Mouse (Mus musculus) hindbrain, embryonic 11.5 days (tissue): ENCODE measurements around the gene Wdr19. TPM values are rescaled to one million over a fixed set of nuclear protein-coding genes. Genes with fewer than 3 reads are reported as not detected.

ENCODE experiments used
- ATAC-seq: fragments of 200-750 bp; cut with Nextera tagmentation; 2 replicates; pipeline ENCODE4 v1.8.0; 2017; ENCODE audit warnings: mild to moderate bottlenecking, moderate TSS enrichment, moderate library complexity; ENCODE audit not compliant: low FRiP score
- DNase-seq: peaks from one replicate; pipeline ENCODE4 v3.0.0-alpha.2; 2015; ENCODE audit warnings: low spot score
- H3K27ac ChIP-seq: fragments of 300-500 bp; sonication (generic); 2 replicates; pipeline ENCODE4 v1.5.1; 2014; ENCODE audit warnings: mild to moderate bottlenecking, low read depth, low read length
- H3K27me3 ChIP-seq: fragments of 300-500 bp; sonication (generic); 2 replicates; pipeline ENCODE4 v1.6.1; 2014; ENCODE audit warnings: mild to moderate bottlenecking, low read length, moderate library complexity, mixed read lengths; ENCODE audit not compliant: control insufficient read depth, insufficient read depth
- H3K36me3 ChIP-seq: fragments of 300-500 bp; sonication (generic); 2 replicates; pipeline ENCODE4 v1.6.1; 2014; ENCODE audit warnings: mild to moderate bottlenecking, low read length, moderate library complexity, mixed read lengths; ENCODE audit not compliant: control insufficient read depth, insufficient read depth
- H3K4me1 ChIP-seq: fragments of 300-500 bp; sonication (generic); replicated peaks from 2 replicates; pipeline ENCODE4 v1.6.1; 2014; ENCODE audit warnings: low read length, mixed read lengths; ENCODE audit not compliant: control insufficient read depth, insufficient read depth
- H3K4me2 ChIP-seq: fragments of 300-500 bp; sonication (generic); replicated peaks from 2 replicates; pipeline ENCODE4 v1.6.1; 2014; ENCODE audit warnings: mild to moderate bottlenecking, low read depth, low read length
- H3K4me3 ChIP-seq: fragments of 300-500 bp; sonication (generic); 2 replicates; pipeline ENCODE4 v1.5.1; 2014; ENCODE audit warnings: low read depth, low read length
- H3K9ac ChIP-seq: fragments of 300-500 bp; sonication (generic); 2 replicates; pipeline ENCODE4 v1.6.1; 2014; ENCODE audit warnings: low read depth, low read length
- H3K9me3 ChIP-seq: fragments of 300-500 bp; sonication (generic); 2 replicates; pipeline ENCODE4 v1.6.1; 2016; ENCODE audit warnings: low read length; ENCODE audit not compliant: control insufficient read depth
- WGBS: fragments of 180-500 bp; shearing (Covaris S2); extraction: QIAGEN DNeasy Blood & Tissue Kit; methylation state at CpG from one replicate; pipeline ENCODE4 v1.1.7; 2014; 5-methylcytosine and 5-hydroxymethylcytosine counted together
- polyA plus RNA-seq: library from polyadenylated mRNA; unstranded; fragments of >200 nt; fragmentation: Nextera tagmentation; extraction: Ambion mirVana; gene quantifications from 2 replicates; pipeline ENCODE4 v1.2.1, GENCODE M21; 2014

The Wdr19 gene
- polyA plus RNA-seq, 1 experiment from 2014 or later: 13.9 TPM

DNA sequence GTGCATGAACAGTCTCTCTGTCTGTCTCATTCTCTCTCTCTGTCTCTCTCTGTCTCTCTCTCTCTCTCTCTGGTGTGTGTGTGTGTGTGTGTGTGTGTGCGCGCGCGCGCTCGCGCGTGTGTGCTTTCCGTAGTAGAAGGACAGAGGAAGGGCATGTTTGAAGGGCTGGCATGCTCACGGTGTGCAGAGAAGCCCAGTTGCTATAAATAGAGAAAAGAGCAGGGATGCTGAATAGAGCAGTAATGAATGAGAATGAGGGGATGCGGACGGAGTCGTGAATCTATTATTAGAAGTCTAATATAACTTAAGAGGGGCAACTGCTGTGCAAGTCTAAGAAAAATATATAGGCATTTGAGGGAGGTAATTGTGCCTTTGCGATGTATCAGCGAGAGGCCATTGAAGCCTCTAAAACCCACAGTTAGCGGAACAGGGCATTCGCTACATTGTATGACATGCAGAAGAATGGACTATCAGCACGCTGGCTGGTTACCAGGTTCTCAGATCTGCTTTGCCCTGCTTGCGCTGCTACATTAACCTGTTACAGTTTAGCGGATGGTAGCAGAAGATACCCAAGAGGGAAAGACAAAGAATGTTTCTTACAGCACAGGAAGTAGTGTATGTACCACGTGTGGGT lies 18.2 kb upstream of the Wdr19 start:
- Histone ChIP-seq H3K9me3 (no peaks in the 10 kb centered on the region), H3K4me3 (no peak overlapping the region), H3K9ac (no peak overlapping the region), H3K36me3 (no peaks in the 10 kb centered on the region), H3K4me2 (no peak overlapping the region), H3K4me1 (no peaks in the 10 kb centered on the region), H3K27me3 (no peaks in the 10 kb centered on the region), H3K27ac (no peak overlapping the region)
- ATAC-seq (no peak), DNase-seq (no peak)
- WGBS: 85% methylated on average over 21 of the region's 21 CpGs

DNA sequence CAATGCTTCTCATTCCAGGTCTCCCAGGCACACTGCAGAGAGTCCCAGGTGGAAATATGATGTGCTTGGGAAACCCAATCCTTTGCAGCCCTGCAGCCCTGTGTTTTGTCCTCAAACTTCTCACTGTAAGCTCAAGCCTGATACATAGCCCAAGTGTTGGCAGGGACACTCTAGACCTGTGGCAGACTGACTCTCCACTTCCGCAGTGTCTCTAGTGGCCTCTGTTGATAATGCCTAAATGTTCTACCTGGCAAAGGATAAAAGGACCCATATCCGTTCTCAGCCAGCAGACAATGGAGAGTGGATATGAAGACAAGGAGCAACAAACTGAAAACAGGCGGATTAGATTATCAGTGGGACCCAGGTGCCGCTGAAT lies 17.7 kb upstream of the Wdr19 start:
- no peaks in the 10 kb centered on the region for H3K27me3 ChIP-seq
- DNase-seq (no peak), ATAC-seq (no peak)
- WGBS: 78% methylated on average over 4 of the region's 4 CpGs
- no peak overlapping the region for H3K27ac ChIP-seq
- no peaks in the 10 kb centered on the region for H3K4me1 ChIP-seq
- H3K9ac ChIP-seq: no peak overlapping the region
- H3K36me3 ChIP-seq: no peaks in the 10 kb centered on the region
- H3K4me3 ChIP-seq: no peak overlapping the region
- H3K9me3 ChIP-seq: no peaks in the 10 kb centered on the region
- H3K4me2 ChIP-seq: no peak overlapping the region

DNA sequence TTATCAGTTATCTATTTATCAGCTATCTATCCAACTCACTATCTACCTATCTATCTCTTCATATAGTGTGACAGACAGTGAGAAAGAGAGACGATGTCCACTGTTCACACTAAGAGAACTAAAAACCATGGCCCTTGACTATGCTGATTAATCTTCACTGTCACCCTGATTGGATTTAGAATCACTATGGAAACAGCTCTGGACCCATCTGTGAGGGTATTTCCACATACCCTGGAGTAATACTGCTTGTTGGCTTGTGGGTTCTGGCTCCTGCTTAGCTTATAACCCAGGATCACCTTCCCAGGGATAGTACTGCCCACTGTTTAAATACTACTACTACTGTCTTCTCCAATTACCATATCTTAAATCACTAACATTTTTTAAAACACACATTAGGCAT lies 17.2 kb upstream of the Wdr19 start:
- Histone ChIP-seq H3K4me3 (no peak overlapping the region), H3K27me3 (no peaks in the 10 kb centered on the region), H3K36me3 (no peaks in the 10 kb centered on the region), H3K4me2 (no peak overlapping the region), H3K27ac (no peak overlapping the region), H3K4me1 (no peaks in the 10 kb centered on the region), H3K9me3 (no peaks in the 10 kb centered on the region), H3K9ac (no peak overlapping the region)
- ATAC-seq (peak; percentile 45; the same call in 1 of the 2 replicates), DNase-seq (no peak)
- WGBS: 70% methylated on average over 1 of the region's 1 CpGs

DNA sequence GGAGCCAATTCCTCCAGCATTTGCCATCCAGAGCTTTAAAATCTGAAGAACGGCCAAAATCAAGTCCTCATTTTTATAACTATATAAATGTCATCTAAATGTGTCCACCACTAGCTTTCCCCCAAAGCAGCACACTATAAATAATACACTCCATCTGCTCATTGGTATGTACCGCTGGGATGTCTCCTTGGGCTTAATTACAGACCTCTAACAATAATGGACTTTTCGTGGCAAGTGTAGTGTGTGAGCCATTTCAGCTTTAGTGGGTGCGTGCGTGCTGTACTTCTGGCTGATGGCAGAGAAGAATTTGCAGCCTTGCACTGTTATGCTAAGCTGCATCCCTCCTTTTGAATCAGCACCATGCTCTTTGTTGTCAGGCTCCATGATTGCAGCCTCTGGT lies 7.9 kb upstream of the Wdr19 start:
- ATAC-seq: no peak
- DNase-seq: no peak
- Histone ChIP-seq H3K4me1 (no peaks in the 10 kb centered on the region), H3K36me3 (no peaks in the 10 kb centered on the region), H3K4me3 (no peak overlapping the region), H3K4me2 (no peak overlapping the region), H3K27ac (no peak overlapping the region), H3K9me3 (no peaks in the 10 kb centered on the region), H3K27me3 (no peaks in the 10 kb centered on the region), H3K9ac (no peak overlapping the region)
- WGBS: 89% methylated on average over 5 of the region's 5 CpGs

DNA sequence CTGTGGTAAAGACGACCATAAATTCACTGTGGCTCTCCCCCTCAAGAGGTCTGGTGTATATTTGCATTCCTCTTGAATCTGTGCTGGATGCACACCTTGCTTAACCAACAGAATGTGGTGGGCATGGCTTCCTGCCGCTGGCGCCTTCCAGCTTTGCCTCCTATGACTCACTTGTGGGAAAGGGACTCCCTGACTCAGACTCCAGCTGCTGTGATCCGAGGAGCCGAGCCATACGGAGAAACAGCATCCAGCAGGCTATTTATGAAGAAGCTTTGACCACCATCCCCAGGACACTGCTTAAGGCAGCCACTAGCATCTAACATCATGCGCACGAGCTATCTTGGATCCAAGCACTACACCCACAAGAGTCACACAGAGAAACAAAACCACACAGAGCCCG lies 5.1 kb upstream of the Wdr19 start:
- Histone ChIP-seq H3K9ac (no peak overlapping the region), H3K4me2 (no peak overlapping the region), H3K27me3 (no peaks in the 10 kb centered on the region), H3K4me1 (no peaks in the 10 kb centered on the region), H3K4me3 (no peak overlapping the region), H3K9me3 (no peaks in the 10 kb centered on the region), H3K36me3 (no peaks in the 10 kb centered on the region), H3K27ac (no peak overlapping the region)
- WGBS: 91% methylated on average over 9 of the region's 9 CpGs
- DNase-seq (no peak), ATAC-seq (no peak)

DNA sequence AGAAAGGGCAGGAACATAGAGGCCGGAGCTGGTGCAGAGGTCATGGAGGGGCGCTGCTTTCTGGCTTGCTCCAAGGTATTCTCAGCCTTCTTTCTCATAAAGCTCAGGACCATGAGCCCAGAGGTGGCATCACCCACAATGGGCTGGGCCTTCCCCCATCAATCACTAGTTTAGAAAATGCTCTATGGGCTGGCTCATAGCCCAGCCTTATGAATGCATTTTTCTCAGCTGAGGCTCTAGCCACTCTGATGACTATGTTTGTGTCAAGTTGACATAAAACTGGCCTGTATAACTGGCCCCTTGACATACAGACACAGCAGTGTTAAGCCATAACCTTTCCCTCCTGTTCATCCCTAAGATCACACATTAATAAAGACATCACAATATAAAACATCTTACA lies 5.2 kb downstream of the Wdr19 start:
- DNase-seq (no peak), ATAC-seq (no peak)
- H3K9ac ChIP-seq: no peak overlapping the region
- H3K27me3 ChIP-seq: no peaks in the 10 kb centered on the region
- no peak overlapping the region for H3K4me2 ChIP-seq
- H3K4me1 ChIP-seq: no peaks in the 10 kb centered on the region
- H3K36me3 ChIP-seq: no peaks in the 10 kb centered on the region
- H3K9me3 ChIP-seq: no peaks in the 10 kb centered on the region
- H3K4me3 ChIP-seq: no peak overlapping the region
- H3K27ac ChIP-seq: no peak overlapping the region
- WGBS: 91% methylated on average over 2 of the region's 2 CpGs

DNA sequence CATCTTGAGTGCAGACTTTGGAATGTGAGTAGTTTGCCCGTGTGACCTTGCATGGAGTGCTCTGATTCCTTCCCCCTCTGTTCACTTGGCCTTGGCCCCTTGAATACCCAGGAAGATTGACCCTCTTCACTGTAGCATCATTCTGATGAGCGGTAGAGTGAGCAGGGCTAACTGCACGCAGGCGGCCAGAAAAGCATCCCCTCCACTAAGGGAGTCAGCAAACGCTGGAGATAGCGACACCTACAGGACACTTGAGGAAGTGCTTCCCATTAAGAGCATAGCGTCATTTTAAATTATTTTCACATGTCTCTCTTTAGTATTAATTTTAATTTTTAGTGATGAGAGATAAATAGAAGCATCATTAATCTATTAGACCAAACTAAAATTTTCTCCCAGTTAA lies 13.8 kb downstream of the Wdr19 start:
- Histone ChIP-seq H3K4me1 (no peaks in the 10 kb centered on the region), H3K9me3 (no peaks in the 10 kb centered on the region), H3K36me3 (no peaks in the 10 kb centered on the region), H3K27me3 (no peaks in the 10 kb centered on the region), H3K9ac (no peak overlapping the region), H3K4me3 (no peak overlapping the region), H3K4me2 (no peak overlapping the region), H3K27ac (no peak overlapping the region)
- WGBS: 18% methylated on average over 7 of the region's 7 CpGs
- ATAC-seq: no peak
- peak; percentile 67 for DNase-seq

DNA sequence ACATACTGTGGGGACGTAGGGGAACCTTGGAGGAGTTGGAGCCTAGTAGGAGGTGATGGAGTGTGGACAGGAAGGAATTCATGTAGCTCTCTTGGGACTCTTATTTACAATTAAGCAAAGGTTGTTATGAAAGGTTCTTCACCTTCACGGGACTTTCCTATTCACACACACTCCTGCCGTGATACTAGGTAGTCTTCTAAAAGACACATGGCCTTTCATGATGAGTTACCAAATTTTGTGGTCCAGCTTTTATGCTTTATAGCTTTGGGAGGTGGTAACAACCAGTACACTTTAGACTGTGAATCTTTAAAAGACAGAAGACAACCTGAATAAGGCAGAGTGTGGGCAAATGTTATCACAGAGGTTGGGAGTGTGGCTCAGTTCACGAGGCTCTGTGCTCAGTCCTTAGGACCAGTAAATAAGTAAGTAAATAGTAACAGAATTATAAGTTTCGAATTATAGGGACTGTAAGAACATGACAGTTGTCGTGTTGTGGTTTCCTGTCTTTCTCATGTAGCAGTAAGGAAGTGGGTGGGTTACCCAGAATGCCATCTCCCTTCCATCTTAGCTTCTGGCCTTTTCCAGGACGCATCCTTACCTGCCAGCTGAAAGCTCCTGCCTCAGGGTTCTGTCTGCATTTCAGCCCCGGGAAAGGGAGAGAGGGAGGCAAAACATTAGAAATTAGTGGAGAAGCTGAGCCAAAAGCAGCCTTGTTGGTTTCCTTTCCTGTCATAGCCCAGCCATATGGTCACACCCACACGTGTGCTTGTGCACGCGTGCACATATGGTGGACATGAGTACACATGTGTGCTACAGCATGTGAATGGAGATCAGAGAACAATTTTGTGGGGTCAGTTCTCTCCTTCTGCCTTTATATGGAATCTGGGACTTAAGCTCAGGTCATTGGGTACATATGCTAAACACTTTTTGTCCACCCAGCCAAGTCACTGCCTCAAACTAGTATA lies 18.1 kb downstream of the Wdr19 start:
- Histone ChIP-seq H3K4me2 (no peak overlapping the region), H3K4me3 (no peak overlapping the region), H3K36me3 (no peaks in the 10 kb centered on the region), H3K27ac (no peak overlapping the region), H3K9ac (no peak overlapping the region), H3K27me3 (no peaks in the 10 kb centered on the region), H3K4me1 (no peaks in the 10 kb centered on the region), H3K9me3 (no peaks in the 10 kb centered on the region)
- ATAC-seq (no peak), DNase-seq (no peak)
- WGBS: 94% methylated on average over 11 of the region's 11 CpGs

DNA sequence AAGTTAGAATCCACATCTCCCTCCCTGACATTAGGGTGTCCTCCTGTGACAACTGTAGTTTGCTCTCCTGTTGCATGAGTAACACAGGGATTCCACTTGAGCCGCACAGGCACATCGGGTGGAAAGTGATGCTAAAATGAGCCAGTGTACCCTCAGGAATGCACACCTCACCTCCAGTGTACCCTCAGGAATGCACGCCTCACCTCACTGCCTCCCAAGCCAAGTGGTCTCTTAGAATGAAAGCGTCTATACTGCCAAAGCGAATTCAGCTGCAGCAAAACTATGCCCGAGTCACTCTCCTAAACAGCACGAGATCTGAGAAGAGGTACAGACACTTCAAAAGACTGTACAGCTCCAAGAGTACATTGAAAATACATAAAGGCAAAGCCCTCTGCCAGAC lies 21.5 kb downstream of the Wdr19 start:
- Histone ChIP-seq H3K36me3 (no peaks in the 10 kb centered on the region), H3K4me3 (no peak overlapping the region), H3K9ac (no peak overlapping the region), H3K9me3 (no peaks in the 10 kb centered on the region), H3K27me3 (no peaks in the 10 kb centered on the region), H3K4me1 (no peaks in the 10 kb centered on the region), H3K27ac (no peak overlapping the region), H3K4me2 (no peak overlapping the region)
- WGBS: 86% methylated on average over 7 of the region's 7 CpGs
- DNase-seq: no peak
- ATAC-seq: no peak
